Mouse (Mus musculus) adrenal gland, postnatal 14 days (tissue): ENCODE data around the gene Tmf1. TPM values are rescaled to one million over a fixed set of nuclear protein-coding genes. Genes with fewer than 3 reads are reported as not detected.

Experiments used
- DNase-seq: peaks from one replicate; pipeline ENCODE4 v3.0.0; 2021; ENCODE audit warnings: mixed read lengths
- total RNA-seq: library from RNA; stranded (reverse); gene quantifications from 2 replicates; pipeline ENCODE4 v1.2.3, GENCODE M21; 2021

Tmf1 gene
- total RNA-seq, 1 experiment from 2014 or later, result 46.7 TPM

GRCm38 (mm10) chr6:97106777-97107176 is 72.1 kb downstream of the Tmf1 start:
- DNase-seq, result peak; percentile 66

- DNase-seq, result no peak
Measured at GRCm38 (mm10) chr6:97106106-97106505, 72.8 kb downstream of the Tmf1 start.

GRCm38 (mm10) chr6:97104264-97104852 is 74.6 kb downstream of the Tmf1 start:
- DNase-seq, result peak; percentile 20

Other genes with a start within 250 kb of the Tmf1 start
- 1.1 and 1.2 TPM in 2 replicates for gene Fam19a4, start 118.7 kb downstream of the Tmf1 start, total RNA-seq
- 35.6 and 36.4 TPM in 2 replicates for gene Eogt, start 29.9 kb downstream of the Tmf1 start, total RNA-seq
- gene Uba3, start 26.5 kb upstream of the Tmf1 start, total RNA-seq, result 62.9 and 63.4 TPM in 2 replicates
- 82.2 and 89.5 TPM in 2 replicates for gene Arl6ip5, start 31.6 kb upstream of the Tmf1 start, total RNA-seq
- not detected in 2 replicates for gene Lmod3, start 73.6 kb upstream of the Tmf1 start, total RNA-seq